Mouse (Mus musculus) intestine, embryonic 15.5 days (tissue): ENCODE measurements around the gene Abhd2. TPM values are rescaled to one million over a fixed set of nuclear protein-coding genes. Genes with fewer than 3 reads are reported as not detected.

Experiments used
- ATAC-seq: fragments of 200-750 bp; cut with Nextera tagmentation; 2 replicates; pipeline ENCODE4 v1.8.0; 2017; ENCODE audit warnings: moderate TSS enrichment, moderate library complexity
- H3K27ac ChIP-seq: fragments of 300-500 bp; sonication (generic); 2 replicates; pipeline ENCODE4 v1.5.1; 2015; ENCODE audit warnings: mild to moderate bottlenecking, inconsistent platforms
- H3K27me3 ChIP-seq: fragments of 300-500 bp; sonication (generic); replicated peaks from 2 replicates; pipeline ENCODE4 v1.6.1; 2015; ENCODE audit warnings: inconsistent platforms
- H3K36me3 ChIP-seq: fragments of 300-500 bp; sonication (generic); 2 replicates; pipeline ENCODE4 v1.6.1; 2015; ENCODE audit warnings: inconsistent platforms
- H3K4me1 ChIP-seq: fragments of 300-500 bp; sonication (generic); replicated peaks from 2 replicates; pipeline ENCODE4 v1.6.1; 2015; ENCODE audit warnings: inconsistent platforms
- H3K4me2 ChIP-seq: fragments of 300-500 bp; sonication (generic); replicated peaks from 2 replicates; pipeline ENCODE4 v1.6.1; 2015; ENCODE audit warnings: mild to moderate bottlenecking, inconsistent platforms
- H3K4me3 ChIP-seq: fragments of 300-500 bp; sonication (generic); replicated peaks from 2 replicates; pipeline ENCODE4 v1.5.1; 2015; ENCODE audit warnings: inconsistent platforms
- H3K9ac ChIP-seq: fragments of 300-500 bp; sonication (generic); 2 replicates; pipeline ENCODE4 v1.6.1; 2015; ENCODE audit warnings: inconsistent platforms
- H3K9me3 ChIP-seq: fragments of 300-500 bp; sonication (generic); 2 replicates; pipeline ENCODE4 v1.6.1; 2016; ENCODE audit warnings: inconsistent platforms
- WGBS: fragments of 180-500 bp; shearing (Covaris S2); methylation state at CpG from one replicate; pipeline ENCODE4 v1.1.7; 2015; 5-methylcytosine and 5-hydroxymethylcytosine counted together
- polyA plus RNA-seq: library from polyadenylated mRNA; unstranded; fragments of >200 nt; fragmentation: Nextera tagmentation; extraction: Ambion mirVana; gene quantifications from 2 replicates; pipeline ENCODE4 v1.2.1, GENCODE M21; 2015

The Abhd2 gene
- polyA plus RNA-seq, 1 experiment from 2014 or later, result 16.3 TPM

DNA sequence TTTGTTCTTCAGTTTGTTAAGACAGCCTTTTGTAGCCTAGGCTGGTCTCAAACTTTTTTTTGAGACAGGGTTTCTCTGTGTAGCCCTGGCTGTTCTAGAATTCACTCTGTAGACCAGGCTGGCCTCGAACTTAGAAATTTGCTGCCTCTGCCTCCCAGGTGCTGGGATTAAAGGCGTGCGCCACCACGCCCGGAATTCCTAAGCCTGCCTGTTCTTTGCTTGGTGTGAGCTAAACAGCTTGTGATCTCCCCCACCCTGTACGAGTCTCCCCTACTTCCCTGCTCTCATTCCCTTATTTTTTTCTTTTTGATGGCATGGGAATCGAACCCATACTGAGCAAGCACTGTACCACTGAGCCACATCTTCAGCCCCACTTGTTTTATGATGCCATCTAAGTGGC lies 122.2 kb downstream of the Abhd2 start:
- Histone ChIP-seq H3K4me1 (peaks cover 4% of the 10 kb centered on the region; the same call in 1 of the 2 replicates), H3K36me3 (no peaks in the 10 kb centered on the region), H3K27ac (no peak overlapping the region), H3K9me3 (no peaks in the 10 kb centered on the region), H3K27me3 (no peaks in the 10 kb centered on the region), H3K9ac (no peak overlapping the region), H3K4me2 (no peak overlapping the region), H3K4me3 (no peak overlapping the region)
- 78% methylated on average over 7 of the region's 7 CpGs for WGBS
- ATAC-seq, result no peak

DNA sequence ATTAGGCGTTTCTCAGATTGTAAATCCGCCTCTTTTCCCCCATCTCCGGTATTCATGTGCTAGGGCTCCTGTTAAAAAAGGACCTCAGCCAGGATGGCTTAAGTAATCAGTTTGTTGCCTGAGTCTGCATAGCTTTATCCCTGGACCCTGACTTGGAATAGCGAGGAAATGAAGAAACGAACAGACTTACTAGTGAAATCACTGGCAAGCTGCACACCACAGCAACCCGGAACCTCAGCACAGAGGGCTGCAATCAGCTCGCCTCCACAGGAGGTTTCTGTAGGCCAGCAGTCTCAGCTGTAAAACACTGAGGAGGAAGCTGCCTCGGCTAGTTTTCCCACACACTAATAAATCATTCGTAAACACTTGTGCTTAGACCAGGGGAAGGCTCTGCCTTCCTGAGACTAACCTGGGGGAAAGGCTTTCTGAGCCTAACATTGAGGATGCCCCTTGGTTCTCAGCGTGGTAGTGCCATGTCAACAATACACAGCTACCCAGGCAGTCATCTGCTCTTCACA lies 124.5 kb downstream of the Abhd2 start:
- ATAC-seq, result peak; percentile 23; the same call in 1 of the 2 replicates
- no peaks in the 10 kb centered on the region for H3K36me3 ChIP-seq
- no peak overlapping the region for H3K4me3 ChIP-seq
- H3K27me3 ChIP-seq, result no peaks in the 10 kb centered on the region
- H3K27ac ChIP-seq, result no peak overlapping the region
- 52% methylated on average over 10 of the region's 10 CpGs for WGBS
- no peaks in the 10 kb centered on the region for H3K9me3 ChIP-seq
- no peak overlapping the region for H3K9ac ChIP-seq
- no peak overlapping the region for H3K4me2 ChIP-seq
- peaks cover 4% of the 10 kb centered on the region; the same call in 1 of the 2 replicates for H3K4me1 ChIP-seq

DNA sequence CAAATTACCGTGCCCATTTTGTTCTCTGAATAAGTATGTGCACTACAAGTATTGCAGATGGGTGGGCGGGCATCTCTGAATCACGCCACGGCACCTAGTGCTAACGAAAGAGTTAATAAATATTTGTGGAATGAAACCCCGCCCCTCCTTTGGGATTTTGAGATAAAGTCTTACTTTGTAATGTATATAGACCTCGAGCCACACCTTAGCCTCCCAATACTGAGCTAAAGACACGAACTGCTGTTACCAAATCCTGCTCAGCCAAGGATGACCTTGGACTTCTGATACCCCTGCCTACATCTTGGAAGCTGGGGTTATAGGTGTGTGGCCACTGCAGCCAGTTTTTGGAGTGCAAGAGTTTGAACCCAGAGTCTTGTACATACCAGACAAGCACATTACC lies 125.4 kb downstream of the Abhd2 start:
- ATAC-seq, result peak; percentile 32; the same call in 1 of the 2 replicates
- WGBS, result 63% methylated on average over 8 of the region's 8 CpGs

GRCm38 (mm10) chr7:79398971-79399370 lies 126.0 kb downstream of the Abhd2 start:
- no peak overlapping the region for H3K9ac ChIP-seq
- no peaks in the 10 kb centered on the region for H3K9me3 ChIP-seq
- H3K36me3 ChIP-seq, result no peaks in the 10 kb centered on the region
- no peak overlapping the region for H3K27ac ChIP-seq
- no peak overlapping the region for H3K4me3 ChIP-seq
- no peak for ATAC-seq
- 71% methylated on average over 12 of the region's 12 CpGs for WGBS
- H3K4me1 ChIP-seq, result no peaks in the 10 kb centered on the region; the same call in 1 of the 2 replicates
- H3K4me2 ChIP-seq, result no peak overlapping the region
- H3K27me3 ChIP-seq, result no peaks in the 10 kb centered on the region

More for the DNA sequence above, 125.4 kb downstream of the Abhd2 start:
- H3K9me3 ChIP-seq, result no peaks in the 10 kb centered on the region
- H3K36me3 ChIP-seq, result no peaks in the 10 kb centered on the region
- H3K4me2 ChIP-seq, result no peak overlapping the region
- H3K4me3 ChIP-seq, result no peak overlapping the region
- no peak overlapping the region for H3K9ac ChIP-seq
- no peaks in the 10 kb centered on the region for H3K27me3 ChIP-seq
- no peaks in the 10 kb centered on the region; the same call in 1 of the 2 replicates for H3K4me1 ChIP-seq
- no peak overlapping the region for H3K27ac ChIP-seq

DNA sequence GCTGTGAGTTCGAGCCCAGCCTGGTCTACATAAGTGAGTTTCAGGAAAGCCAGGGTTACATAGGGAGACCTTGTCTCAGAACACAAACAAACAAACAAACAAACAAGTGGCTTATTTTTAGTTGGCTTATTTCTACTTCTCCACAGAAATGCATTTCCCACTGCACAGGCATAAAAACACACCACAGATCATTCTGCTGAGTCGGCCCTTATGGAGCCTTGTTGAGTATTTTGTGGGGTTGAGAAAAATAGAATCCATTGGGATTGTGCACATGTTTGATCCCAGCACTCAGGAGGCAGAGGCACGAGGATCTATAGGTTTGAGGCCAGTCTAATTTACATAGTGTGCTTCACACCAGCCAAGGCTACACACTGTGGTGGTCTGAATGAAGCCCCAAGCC lies 127.3 kb downstream of the Abhd2 start:
- no peaks in the 10 kb centered on the region for H3K9me3 ChIP-seq
- ATAC-seq, result no peak
- no peaks in the 10 kb centered on the region; the same call in 1 of the 2 replicates for H3K4me1 ChIP-seq
- H3K27me3 ChIP-seq, result no peaks in the 10 kb centered on the region
- H3K27ac ChIP-seq, result no peak overlapping the region
- H3K4me2 ChIP-seq, result no peak overlapping the region
- H3K4me3 ChIP-seq, result no peak overlapping the region
- H3K36me3 ChIP-seq, result no peaks in the 10 kb centered on the region
- WGBS, result 83% methylated on average over 3 of the region's 3 CpGs
- H3K9ac ChIP-seq, result no peak overlapping the region

DNA sequence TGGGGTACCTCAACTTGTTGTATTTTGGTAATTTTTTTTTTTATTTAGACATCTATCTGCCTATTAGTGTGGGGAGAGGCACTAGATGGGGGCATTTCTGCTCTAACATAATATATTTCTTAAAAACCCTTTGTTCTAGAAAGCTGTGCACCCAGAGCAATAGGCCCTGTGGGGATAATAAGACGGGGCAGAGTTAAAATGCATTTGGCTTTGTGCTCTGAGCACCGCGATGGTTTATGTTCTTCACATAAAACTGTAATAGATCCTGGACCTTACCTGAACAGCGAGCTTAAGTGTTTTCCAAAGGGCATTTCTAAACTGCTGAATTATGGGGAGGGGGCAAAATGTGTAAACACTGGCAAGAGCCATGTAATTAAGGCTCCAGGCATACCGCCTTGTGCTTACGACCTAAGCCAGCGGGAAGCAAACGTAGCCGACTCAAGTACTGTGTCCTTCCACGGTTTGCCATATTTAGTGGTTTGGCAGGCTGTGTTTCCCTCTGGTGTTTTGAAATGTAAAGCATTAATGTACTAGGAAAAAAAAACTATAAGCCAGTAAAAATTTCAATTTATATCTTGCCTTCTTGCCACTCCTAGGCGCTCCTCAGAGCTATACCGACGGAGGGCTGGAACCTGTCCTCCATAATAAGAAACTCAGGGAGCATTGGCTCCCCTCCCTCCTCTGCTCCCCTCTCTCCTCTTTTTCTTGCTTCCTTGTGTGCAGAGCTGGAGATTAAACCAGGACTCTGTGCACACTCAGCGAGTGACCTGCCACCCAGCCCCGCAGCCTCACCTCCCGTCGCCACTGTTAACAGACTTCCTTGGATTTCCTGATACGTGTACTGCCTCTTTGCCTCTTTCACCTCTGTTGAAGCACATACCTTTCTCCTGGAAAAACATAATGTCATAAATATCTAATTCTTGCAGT lies 141.7 kb downstream of the Abhd2 start:
- WGBS, result 74% methylated on average over 18 of the region's 18 CpGs
- Histone ChIP-seq H3K36me3 (no peaks in the 10 kb centered on the region), H3K4me1 (no peaks in the 10 kb centered on the region), H3K9ac (no peak overlapping the region), H3K4me3 (no peak overlapping the region), H3K27ac (no peak overlapping the region), H3K27me3 (no peaks in the 10 kb centered on the region), H3K4me2 (no peak overlapping the region), H3K9me3 (no peaks in the 10 kb centered on the region)
- no peak for ATAC-seq

Other genes starting within 250 kb of the Abhd2 start
- 0.49 and 0.51 TPM in 2 replicates for gene Acan, start 219.7 kb upstream of the Abhd2 start, polyA plus RNA-seq
- 2.1 and 2.6 TPM in 2 replicates for gene Hapln3, start 142.2 kb upstream of the Abhd2 start, polyA plus RNA-seq
- gene Mfge8, start 124.1 kb upstream of the Abhd2 start, polyA plus RNA-seq, result 172 and 174 TPM in 2 replicates
- 0.24 and 0.29 TPM in 2 replicates for gene Rlbp1, start 113.8 kb downstream of the Abhd2 start, polyA plus RNA-seq
- gene Fanci, start 118.7 kb downstream of the Abhd2 start, polyA plus RNA-seq, result 7.9 and 8.6 TPM in 2 replicates
- 34.7 and 39.9 TPM in 2 replicates for gene Polg, start 193.2 kb downstream of the Abhd2 start, polyA plus RNA-seq